Mouse (Mus musculus): ENCODE results near the gene Olfr288.
A peak's percentile ranks its signal among the peaks of the same experiment; 100 is the strongest.

Olfr288 gene

GRCm38 (mm10) chr15:98166963-98167644, 28.2 kb downstream of the Olfr288 start, which contains the start of gene Ccdc184:
Gene Ccdc184, plus strand, starts transcription at chr15:98167158.
- DNase-seq (ENCODE audit: low spot score) = peak; percentile 69

- DNase-seq (ENCODE audit: low spot score) = no peak
Observed at GRCm38 (mm10) chr15:98165525-98165924, 29.8 kb downstream of the Olfr288 start, which contains the start of gene Asb8. Gene Asb8, minus strand, starts transcription at chr15:98165625.

- no peak for DNase-seq (ENCODE audit: low spot score)
Observed at GRCm38 (mm10) chr15:98162561-98162960, 32.8 kb downstream of the Olfr288 start.

DNA sequence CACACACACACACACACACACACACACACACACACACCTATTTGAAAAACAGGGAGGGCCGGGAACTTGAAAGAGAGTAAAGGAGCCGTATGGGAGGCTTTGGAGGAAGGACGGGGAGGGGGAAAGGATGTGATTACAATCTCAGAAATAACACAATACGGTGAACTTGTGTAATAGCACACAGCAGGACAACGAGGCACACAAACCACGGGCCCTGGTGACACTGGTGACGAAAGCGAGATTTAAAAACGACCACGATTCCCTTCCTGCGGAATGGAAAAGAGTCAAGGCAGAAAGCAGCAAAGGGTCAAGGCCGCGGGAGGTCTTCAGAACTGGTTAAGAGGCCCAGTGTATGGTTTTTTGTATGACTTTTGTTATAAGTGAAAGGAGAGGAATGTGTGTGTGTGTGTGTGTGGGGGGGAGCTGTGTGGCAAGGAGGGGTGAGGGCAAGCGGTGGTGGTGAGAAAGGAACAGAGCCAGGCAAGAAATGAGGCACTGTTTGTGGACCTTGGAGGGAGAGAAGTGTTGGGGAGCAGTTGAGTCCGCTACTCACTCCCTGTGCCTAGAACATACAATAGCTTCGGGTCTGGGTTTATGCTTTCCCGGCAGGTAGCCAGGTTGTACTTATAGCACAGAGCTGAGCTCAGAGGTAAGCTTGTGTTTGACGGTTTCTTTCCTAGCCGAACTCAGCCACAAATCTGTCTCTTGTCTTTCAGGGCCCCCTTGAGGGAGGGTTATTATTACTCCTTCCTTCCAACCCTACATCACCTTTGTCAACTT, 34.1 kb downstream of the Olfr288 start:
- no peak for DNase-seq (ENCODE audit: low spot score)

- no peak for DNase-seq (ENCODE audit: low spot score)
Observed at GRCm38 (mm10) chr15:98157253-98157652, 38.1 kb downstream of the Olfr288 start.

DNA sequence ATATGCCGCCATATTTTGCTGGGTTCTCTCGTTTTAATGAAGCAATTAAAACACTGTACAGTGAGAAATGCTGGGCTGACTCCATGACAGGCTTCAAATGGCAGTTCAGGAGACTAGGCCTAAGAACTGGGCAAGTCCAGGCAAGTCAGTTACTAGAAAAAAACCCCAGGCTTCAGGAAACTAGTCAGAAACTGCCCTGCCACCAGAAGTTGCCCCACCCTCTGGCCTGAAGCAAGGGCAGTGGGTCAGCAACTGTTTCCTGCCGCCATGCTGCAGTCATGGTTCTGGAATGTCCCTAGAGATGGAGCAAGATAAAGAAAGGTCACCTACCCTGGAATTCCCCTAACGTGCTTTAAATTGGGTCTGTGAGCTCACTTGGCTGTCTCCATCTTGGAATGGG, 39.4 kb downstream of the Olfr288 start:
- no peak for DNase-seq (ENCODE audit: low spot score)

- no peak for DNase-seq (ENCODE audit: low spot score)
Observed at GRCm38 (mm10) chr15:98155272-98155671, 40.1 kb downstream of the Olfr288 start.

DNA sequence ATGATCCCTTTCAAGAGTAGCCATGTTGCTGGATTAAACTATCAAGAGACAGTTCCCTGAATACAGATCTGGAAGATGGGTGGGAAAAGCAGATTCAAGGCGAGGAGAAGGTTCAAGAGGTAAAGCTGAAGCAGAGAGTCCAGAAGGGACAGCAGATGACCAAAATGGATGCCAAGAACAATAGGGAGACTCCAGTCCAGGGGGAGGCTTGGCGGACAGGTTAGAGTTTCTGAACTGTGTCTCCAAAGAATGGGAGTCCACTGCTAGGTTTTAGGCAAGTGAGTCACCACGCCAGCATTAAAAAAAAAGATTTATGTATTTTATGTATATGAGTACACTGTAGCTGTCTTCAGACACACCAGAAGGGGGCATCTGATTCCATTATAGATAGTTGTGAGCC, 40.7 kb downstream of the Olfr288 start:
- no peak for DNase-seq (ENCODE audit: low spot score)

- DNase-seq (ENCODE audit: low spot score) = no peak
Observed at GRCm38 (mm10) chr15:98154146-98154545, 41.2 kb downstream of the Olfr288 start.

DNA sequence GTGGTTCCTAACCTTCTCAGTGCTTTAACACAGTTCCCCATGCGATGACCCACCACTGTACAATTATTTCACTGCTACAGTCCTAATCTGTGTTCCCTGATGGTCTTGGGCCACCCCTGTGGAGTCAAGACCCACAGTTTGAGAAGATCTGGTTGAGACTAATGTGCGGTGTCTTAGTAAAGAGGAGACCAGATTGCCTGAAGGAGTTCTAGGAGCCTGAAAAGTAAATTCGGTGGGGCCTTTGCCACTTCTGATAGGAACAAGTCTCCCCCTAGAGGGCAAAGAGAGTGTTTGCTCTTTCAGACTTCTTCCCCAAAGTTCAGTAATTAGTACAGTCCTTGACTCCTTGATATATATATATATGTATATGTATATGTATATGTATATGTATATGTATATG, 41.7 kb downstream of the Olfr288 start:
- peak; percentile 84 for DNase-seq (ENCODE audit: low spot score)

- no peak for DNase-seq (ENCODE audit: low spot score)
Observed at GRCm38 (mm10) chr15:98152916-98153315, 42.4 kb downstream of the Olfr288 start.

GRCm38 (mm10) chr15:98149166-98149602, 46.2 kb downstream of the Olfr288 start:
- peak; percentile 51 for DNase-seq (ENCODE audit: low spot score)

DNA sequence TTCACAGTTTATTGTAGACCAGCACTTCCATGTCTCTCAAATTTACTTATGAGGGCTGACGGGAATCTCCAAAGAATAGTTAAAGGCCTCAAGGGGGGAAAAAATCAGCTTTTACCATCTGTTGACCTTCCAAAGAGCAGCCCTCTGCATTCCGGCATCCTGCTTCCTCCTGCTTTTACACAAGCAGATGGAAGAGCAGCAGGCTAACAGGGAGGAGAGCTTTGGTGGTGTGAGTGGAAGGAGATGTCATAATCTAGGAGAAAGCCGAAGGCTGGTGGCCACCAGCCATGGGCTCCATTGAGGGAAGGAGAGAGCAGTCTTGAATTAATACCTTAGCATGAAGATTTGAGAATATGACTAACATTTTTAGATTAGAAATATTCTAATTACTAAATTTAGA, 47.0 kb downstream of the Olfr288 start:
- DNase-seq (ENCODE audit: low spot score) = peak; percentile 46

- DNase-seq (ENCODE audit: low spot score) = peak; percentile 98
Observed at GRCm38 (mm10) chr15:98145559-98146181, 49.7 kb downstream of the Olfr288 start.

DNA sequence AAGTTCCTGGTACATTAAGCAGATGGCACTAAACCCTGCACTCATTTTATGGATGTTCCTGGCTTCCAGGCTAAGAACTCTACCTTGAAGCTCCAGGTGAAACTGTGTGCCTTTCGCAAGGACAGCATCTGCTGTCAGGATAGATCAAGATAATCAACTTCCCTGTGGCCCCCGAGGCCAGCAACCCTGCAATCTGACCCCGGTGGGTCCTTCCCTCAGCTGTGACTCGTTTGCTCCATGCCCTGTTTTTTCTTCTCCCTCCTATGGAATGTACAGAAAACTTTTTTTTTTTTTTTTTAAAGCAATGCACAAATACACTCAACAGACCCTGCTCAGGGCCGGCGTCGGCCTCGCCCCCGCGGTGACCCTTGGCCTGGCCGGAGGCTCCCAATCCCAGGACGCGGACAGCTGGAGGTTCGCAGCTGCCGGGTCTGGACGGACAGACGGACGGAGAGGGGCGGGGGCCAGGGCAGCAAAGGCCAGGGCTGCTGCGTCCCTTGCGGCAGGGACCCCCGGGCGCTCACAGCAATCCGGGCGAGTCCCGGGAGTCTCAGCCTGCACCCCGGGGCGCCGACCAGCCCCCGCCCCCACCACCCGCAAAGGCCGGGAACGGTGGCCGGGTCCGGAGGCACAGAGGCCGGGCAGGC, 50.4 kb downstream of the Olfr288 start:
- peak; percentile 40 for DNase-seq (ENCODE audit: low spot score)

DNA sequence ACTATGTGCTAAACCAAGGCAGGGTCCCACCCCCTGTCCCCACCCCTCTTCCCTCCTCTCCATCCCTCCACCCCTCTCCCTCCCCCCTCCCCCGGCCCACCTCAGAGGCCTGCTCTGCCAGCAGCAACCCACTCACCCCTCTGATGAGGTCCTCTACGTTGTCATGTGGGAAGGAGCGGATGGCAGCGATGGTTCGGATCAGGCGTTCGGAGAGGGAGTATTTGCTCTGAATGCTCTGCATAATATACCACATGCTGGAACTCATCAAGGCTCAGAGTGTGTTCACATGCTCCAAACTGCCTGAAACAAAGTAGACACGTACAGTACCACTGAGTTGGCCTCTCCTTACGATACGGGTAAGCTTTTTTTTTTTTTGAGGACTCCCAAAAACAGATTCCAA, 52.8 kb downstream of the Olfr288 start:
- no peak for DNase-seq (ENCODE audit: low spot score)

- no peak for DNase-seq (ENCODE audit: low spot score)
Observed at GRCm38 (mm10) chr15:98140809-98141208, 54.5 kb downstream of the Olfr288 start.

GRCm38 (mm10) chr15:98139763-98140162, 55.6 kb downstream of the Olfr288 start:
- DNase-seq (ENCODE audit: low spot score) = peak; percentile 33

GRCm38 (mm10) chr15:98136871-98137270, 58.5 kb downstream of the Olfr288 start:
- no peak for DNase-seq (ENCODE audit: low spot score)
